Mouse (Mus musculus): ENCODE results near the gene Abcc4.

GRCm38 (mm10) chr14:118510216-118510615 is 195.8 kb downstream of the Abcc4 start:
- TF ChIP-seq CHD2 (IDR thresholded peaks at IDR 0.05; ENCODE audit: low read depth, low read length), result no peak
- no peak for TF ChIP-seq ZC3H11A (IDR thresholded peaks at IDR 0.05; ENCODE audit: borderline replicate concordance, low read depth, low read length)
- no peak for TF ChIP-seq ZNF384 (IDR thresholded peaks at IDR 0.05; ENCODE audit: low read depth, low read length)
